8 mouse cellular contexts compared by ENCODE assay signal in genomic region chr9:57421121-57421571, GRCm38 (mm10). TPM values are rescaled to one million over a fixed set of nuclear protein-coding genes. Genes with fewer than 3 reads are reported as not detected.
DNase-seq lines count a peak whose midpoint lies in the region; ATAC-seq lines count a peak whose summit lies in the region.

No protein-coding gene starts in this region.

- no peaks in the 10 kb centered on the region for H3K27me3 ChIP-seq in heart, embryonic 15.5 days
- H3K27me3 ChIP-seq in splenic B cell, adult 2 months (ENCODE audit: control insufficient read depth, insufficient read depth, low read length, poor library complexity, severe bottlenecking) = no peaks in the 10 kb centered on the region

- H3K4me2 ChIP-seq in heart, embryonic 15.5 days = peak overlapping the region; percentile 49

- no peak overlapping the region for H3K9ac ChIP-seq in heart, embryonic 15.5 days

- peak; percentile 78 for ATAC-seq in common myeloid progenitor, adult 5-6 weeks (replicated peaks; ENCODE audit: low read depth, poor library complexity, severe bottlenecking)
- peak; percentile 47 for ATAC-seq in heart, embryonic 15.5 days (replicated peaks; ENCODE audit: insufficient number of reproducible peaks, insufficient read depth, low FRiP score, low read depth)

- no peak overlapping the region for H3K4me3 ChIP-seq in heart, embryonic 15.5 days

- H3K27ac ChIP-seq in heart, embryonic 15.5 days = peak overlapping the region; percentile 92

- 31% methylated on average over 9 of the region's 9 CpGs for WGBS in heart, embryonic 15.5 days

- H3K36me3 ChIP-seq in heart, embryonic 15.5 days = no peaks in the 10 kb centered on the region
- H3K36me3 ChIP-seq in splenic B cell, adult 2 months (ENCODE audit: control insufficient read depth, insufficient read depth, low read length, poor library complexity, severe bottlenecking) = no peaks in the 10 kb centered on the region

- peak; percentile 6 for DNase-seq in retina, postnatal 1 day
- DNase-seq in retina, embryonic 14.5 days (ENCODE audit: low spot score) = no peak
- DNase-seq in kidney, postnatal 10 days = peak; percentile 80
- DNase-seq in lung, postnatal 25 days (ENCODE audit: low spot score) = peak; percentile 90
- DNase-seq in splenic B cell, adult 2 months (ENCODE audit: low read depth, low spot score) = peak; percentile 95
- no peak for DNase-seq in adipocyte (ENCODE audit: low spot score)

- H3K4me1 ChIP-seq in heart, embryonic 15.5 days (replicated peaks) = peaks cover 40% of the 10 kb centered on the region

- H3K9me3 ChIP-seq in heart, embryonic 15.5 days (replicated peaks) = no peaks in the 10 kb centered on the region

RNA-seq across cellular contexts. Expression of gene Ppcdc, which starts 18.8 kb away (rescaled TPM):
- total RNA-seq in common myeloid progenitor, adult 5-6 weeks (2017) = 16.2 and 17.4 TPM in 2 replicates
- polyA plus RNA-seq in heart, embryonic 15.5 days (2015; fragmentation: Nextera tagmentation; extraction: Ambion mirVana) = 17.0 and 20.0 TPM in 2 replicates

RNA-seq across cellular contexts. Expression of gene Scamp5, which starts 46.7 kb away (rescaled TPM):
- 0.34 and 0.37 TPM in 2 replicates for total RNA-seq in common myeloid progenitor, adult 5-6 weeks (2017)
- polyA plus RNA-seq in heart, embryonic 15.5 days (2015; fragmentation: Nextera tagmentation; extraction: Ambion mirVana) = 7.6 and 9.7 TPM in 2 replicates

Comparison
In these comparisons a context has a peak if more than half of its experiments do, and no peak if none do; other contexts are left out.
1. DNase-seq: peak in retina, postnatal 1 day (single experiment), kidney, postnatal 10 days (single experiment), lung, postnatal 25 days (single experiment) and splenic B cell, adult 2 months (single experiment); none in retina, embryonic 14.5 days (single experiment) and adipocyte (single experiment).